Mouse (Mus musculus) stomach, postnatal 0 days (tissue): Measurements from ENCODE around the gene Dlgap4.

Experiments
- CTCF ChIP-seq: IDR thresholded peaks from 2 replicates; pipeline ENCODE4 v1.5.1; 2016; ENCODE audit warnings: antibody characterized with exemption, low read depth, mild to moderate bottlenecking, moderate library complexity
- EP300 ChIP-seq: optimal IDR thresholded peaks from 2 replicates; pipeline ENCODE3; 2016; ENCODE audit warnings: antibody characterized with exemption

GRCm38 (mm10) chr2:156673881-156674669 lies 60.6 kb downstream of the Dlgap4 start:
- TF ChIP-seq CTCF (no peak), EP300 (no peak)
